Mouse (Mus musculus) erythroblast, embryonic 14.5 days (primary cell): ENCODE data around the gene Cisd3. TPM values are rescaled to one million over a fixed set of nuclear protein-coding genes. Genes with fewer than 3 reads are reported as not detected.
"Not testable (repeated sequence)": the region's sequence is repeated elsewhere in the genome, so short reads cannot be mapped to it uniquely, and the experiment has no call there.

Source experiments
- H3K27me3 ChIP-seq: 2 replicates; pipeline ENCODE4 v1.6.1; 2012; ENCODE audit warnings: inconsistent platforms; ENCODE audit not compliant: control insufficient read depth
- H3K36me3 ChIP-seq: 2 replicates; pipeline ENCODE4 v1.6.1; 2012; ENCODE audit warnings: mild to moderate bottlenecking, inconsistent platforms; ENCODE audit not compliant: control insufficient read depth
- H3K4me1 ChIP-seq: 2 replicates; pipeline ENCODE4 v1.6.1; 2012; ENCODE audit warnings: inconsistent platforms; ENCODE audit not compliant: control insufficient read depth
- H3K4me3 ChIP-seq: replicated peaks from 2 replicates; pipeline ENCODE3; 2012; ENCODE audit warnings: moderate library complexity, mild to moderate bottlenecking, inconsistent platforms
- H3K9me3 ChIP-seq: 2 replicates; pipeline ENCODE4 v1.6.1; 2012; ENCODE audit warnings: low read length, inconsistent platforms, mixed read lengths; ENCODE audit not compliant: control insufficient read depth
- GATA1 ChIP-seq: IDR thresholded peaks from 2 replicates; pipeline ENCODE4 v1.6.1; 2012; ENCODE audit warnings: low read length, inconsistent platforms, mixed read lengths
- TAL1 ChIP-seq: IDR thresholded peaks from 3 replicates; pipeline ENCODE4 v1.6.1; 2012; ENCODE audit warnings: low read length, inconsistent platforms, mixed read lengths
- polyA plus RNA-seq: library from polyadenylated mRNA; stranded (reverse); fragments of >175 nt; gene quantifications from 2 replicates; pipeline ENCODE4 v1.2.3, GENCODE M21; 2012

Gene Cisd3
- polyA plus RNA-seq, 1 experiment = not detected

DNA sequence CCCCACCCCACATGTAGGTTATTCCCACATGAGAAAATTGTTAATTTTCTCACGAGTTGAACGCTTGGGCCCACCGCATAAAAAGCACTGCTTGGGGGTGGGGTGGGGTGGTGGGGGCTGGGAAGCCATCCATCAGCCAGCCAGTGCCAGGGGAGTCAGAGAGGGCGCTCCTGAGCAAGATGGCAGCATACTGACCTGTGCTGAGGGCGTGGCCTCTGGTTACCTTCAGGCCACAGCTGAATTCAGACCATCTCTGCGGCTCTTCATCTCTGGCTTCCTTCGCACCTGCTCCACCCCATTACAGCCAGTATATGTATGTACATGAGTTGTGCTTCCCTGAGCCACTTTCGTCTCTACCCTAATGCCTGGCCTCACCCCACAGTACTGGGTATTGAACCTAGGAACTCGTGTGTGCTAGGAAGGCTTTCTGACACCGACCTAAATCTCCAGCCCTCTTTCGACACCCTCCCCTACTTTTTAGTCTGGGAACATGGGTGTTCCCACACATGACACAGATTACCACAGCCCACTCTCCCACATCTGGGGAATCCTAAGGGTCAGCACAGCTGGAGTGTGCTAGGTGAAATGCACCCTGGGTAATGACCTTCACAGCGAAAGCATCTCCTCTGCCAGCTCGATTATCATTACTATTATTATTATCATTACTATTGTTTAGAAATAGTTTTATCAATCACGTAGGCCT lies 29.2 kb upstream of the Cisd3 start:
- H3K27me3 ChIP-seq = peaks cover 36% of the 10 kb centered on the region
- H3K36me3 ChIP-seq = no peaks in the 10 kb centered on the region
- H3K4me1 ChIP-seq = peaks cover 14% of the 10 kb centered on the region
- no peak overlapping the region for H3K4me3 ChIP-seq
- TF ChIP-seq TAL1 (no peak), GATA1 (no peak)
- peaks cover 3% of the 10 kb centered on the region; the same call in 1 of the 2 replicates for H3K9me3 ChIP-seq

DNA sequence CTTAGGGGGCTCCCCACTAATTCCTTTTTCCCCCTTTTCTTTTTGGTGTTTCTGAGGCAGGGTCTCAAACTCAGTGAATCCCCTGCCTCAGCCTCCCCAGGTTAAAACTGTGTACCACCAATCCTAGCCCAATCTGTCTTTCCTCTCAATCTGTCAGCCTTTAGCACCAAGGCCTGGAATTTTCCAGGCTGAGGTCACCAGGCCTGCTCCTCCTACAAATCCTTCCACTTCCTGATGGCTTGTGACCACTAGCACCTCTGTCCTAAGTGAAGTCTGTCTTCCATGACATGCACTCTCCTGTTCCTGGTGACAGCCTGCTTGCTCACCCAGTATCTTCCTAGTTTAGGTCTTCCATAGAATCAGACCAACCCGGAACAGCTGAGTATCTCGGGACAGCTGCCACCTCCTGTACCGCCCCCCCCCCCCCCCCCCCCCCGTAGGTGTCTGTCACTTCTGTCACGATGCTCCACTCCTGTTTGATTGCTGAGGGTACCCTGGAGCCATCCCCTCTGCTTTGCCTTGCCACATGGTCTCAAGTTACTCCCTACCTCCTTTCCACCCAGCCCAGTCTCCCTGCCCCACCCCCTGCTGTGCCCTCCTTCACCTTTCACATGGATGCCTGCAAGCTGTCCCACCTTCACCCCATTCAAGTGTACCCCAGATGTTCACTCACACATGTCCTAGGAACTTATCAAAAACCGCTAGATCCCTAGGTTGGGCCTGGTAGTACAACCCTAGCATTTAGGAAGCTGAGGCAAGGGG lies 28.3 kb upstream of the Cisd3 start:
- Histone ChIP-seq H3K9me3 (peaks cover 7% of the 10 kb centered on the region; the same call in 1 of the 2 replicates), H3K36me3 (no peaks in the 10 kb centered on the region), H3K27me3 (peaks cover 46% of the 10 kb centered on the region), H3K4me1 (peaks cover 14% of the 10 kb centered on the region), H3K4me3 (no peak overlapping the region)
- no peak for TF ChIP-seq TAL1
- TF ChIP-seq GATA1 = no peak

DNA sequence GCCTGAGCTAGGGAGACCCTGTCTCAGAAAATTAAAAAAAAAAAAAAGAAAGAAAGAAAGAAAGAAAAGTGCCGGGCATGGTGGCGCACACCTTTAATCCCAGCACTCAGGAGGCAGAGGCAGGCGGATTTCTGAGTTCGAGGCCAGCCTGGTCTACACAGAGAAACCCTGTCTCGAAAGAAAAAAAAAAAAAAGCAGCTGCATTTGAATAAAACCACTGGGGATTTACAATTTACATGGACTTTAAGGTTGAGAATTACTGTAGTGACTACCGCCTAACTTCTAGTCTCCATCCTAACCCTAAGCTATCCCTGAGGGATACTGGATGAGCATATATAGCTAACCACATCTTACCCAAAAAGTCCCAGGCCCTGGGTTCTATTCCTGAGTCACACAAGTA lies 27.7 kb upstream of the Cisd3 start:
- not testable (repeated sequence) for H3K4me3 ChIP-seq, H3K36me3 ChIP-seq, H3K9me3 ChIP-seq
- Histone ChIP-seq H3K27me3 (peaks cover 52% of the 10 kb centered on the region), H3K4me1 (peaks cover 14% of the 10 kb centered on the region)

DNA sequence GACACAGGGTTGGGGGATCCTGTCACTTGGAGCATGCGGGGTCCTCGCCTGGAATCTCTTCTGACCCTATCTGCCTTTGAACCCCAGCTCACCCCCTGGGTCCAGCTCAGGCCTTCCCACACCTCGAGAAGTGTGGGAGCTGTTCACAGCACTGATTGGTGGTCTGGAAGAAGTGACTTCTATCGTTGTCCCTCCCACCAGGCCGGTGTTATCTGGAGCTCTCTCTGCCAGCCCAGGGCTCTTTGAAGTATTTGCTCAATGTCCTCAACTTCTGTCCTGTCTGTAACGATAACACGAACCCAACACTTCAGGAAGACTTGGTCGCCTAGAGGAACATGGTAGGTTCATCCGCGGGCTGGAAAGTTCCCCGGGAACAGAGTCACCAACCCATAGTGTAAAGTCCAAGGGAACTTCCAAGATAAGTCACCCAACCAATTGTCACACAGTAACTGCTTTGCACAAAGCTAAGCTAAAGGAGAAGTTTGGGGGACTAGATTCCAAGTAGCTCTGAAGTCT lies 26.8 kb upstream of the Cisd3 start:
- Histone ChIP-seq H3K4me3 (no peak overlapping the region), H3K4me1 (peaks cover 14% of the 10 kb centered on the region), H3K9me3 (peaks cover 4% of the 10 kb centered on the region; the same call in 1 of the 2 replicates), H3K27me3 (peaks cover 60% of the 10 kb centered on the region), H3K36me3 (no peaks in the 10 kb centered on the region)
- no peak for TF ChIP-seq TAL1
- no peak for TF ChIP-seq GATA1

DNA sequence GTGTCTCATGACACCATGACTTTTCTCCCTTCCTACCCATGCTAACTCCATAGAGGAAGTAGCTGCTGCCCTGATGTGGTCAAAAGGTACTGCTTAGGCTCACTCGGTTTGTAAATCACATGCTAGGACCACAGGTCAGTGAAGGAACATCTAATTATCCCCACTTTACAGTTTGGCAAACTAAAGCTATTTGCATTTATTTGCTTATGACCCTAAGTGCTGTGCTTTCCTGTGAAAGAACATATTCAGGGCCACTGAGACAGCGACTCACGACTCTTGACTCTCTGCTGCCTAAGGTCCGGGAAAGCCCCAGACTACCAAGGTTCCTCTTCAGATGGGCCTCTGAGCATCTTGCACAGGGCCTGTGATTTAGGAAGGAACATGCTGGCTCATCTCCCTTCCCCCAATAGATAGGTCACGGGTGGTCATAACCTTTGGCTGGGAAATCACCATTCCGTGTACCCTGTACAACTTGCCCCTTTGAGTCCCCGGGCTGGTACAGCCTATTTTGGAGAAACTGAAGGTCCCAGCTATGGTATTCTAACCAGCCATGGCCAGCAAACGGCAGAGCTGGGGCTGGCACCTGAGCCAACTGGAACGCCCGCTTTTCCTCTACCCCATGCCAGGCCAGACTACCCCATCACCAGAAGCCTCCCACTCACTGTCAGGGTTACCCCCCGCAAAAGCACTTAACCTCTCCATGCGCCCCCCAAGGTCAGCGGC lies 26.2 kb upstream of the Cisd3 start:
- peak overlapping the region; percentile 62 for H3K4me3 ChIP-seq
- peaks cover 4% of the 10 kb centered on the region; the same call in 1 of the 2 replicates for H3K9me3 ChIP-seq
- H3K27me3 ChIP-seq = peaks cover 66% of the 10 kb centered on the region
- TF ChIP-seq GATA1 (no peak), TAL1 (no peak)
- peaks cover 14% of the 10 kb centered on the region for H3K4me1 ChIP-seq
- no peaks in the 10 kb centered on the region for H3K36me3 ChIP-seq

DNA sequence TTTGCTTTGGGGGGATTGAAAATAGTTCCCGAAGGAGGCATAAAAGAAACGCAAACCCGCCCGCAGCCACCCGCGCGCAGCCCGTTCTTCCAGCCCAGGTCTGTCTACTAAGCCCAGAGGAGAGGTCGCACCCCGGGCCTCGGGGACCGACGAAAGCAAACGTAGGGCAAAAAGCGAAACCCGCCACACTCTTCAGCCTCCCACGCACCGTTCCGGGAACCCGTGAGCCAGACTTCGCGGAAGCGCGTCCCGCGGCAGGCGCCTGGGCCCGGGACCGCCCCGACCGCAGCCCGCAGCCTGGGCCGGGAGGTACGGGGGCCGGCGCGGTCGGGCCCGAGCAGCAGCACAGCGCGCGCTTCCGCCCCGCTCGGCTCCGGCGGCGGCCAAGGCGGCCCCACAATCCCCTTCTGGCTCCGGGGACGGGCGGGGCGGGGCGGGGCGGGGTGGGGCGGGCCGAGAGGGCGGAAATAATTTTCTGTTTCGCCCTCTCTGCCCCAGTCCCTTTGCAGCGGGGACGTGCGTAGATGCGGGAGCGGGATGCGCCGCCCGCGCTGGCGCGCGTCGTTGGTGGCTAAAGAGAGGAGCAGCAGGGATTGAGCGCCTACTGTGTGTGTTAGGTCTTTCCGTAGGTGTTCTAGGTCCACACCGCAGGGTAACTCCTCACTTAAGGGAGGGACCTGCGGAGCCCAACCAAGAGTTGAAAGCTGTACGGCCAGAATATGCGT lies 25.5 kb upstream of the Cisd3 start:
- TF ChIP-seq TAL1 (no peak), GATA1 (no peak)
- H3K36me3 ChIP-seq = no peaks in the 10 kb centered on the region
- peaks cover 74% of the 10 kb centered on the region for H3K27me3 ChIP-seq
- H3K4me1 ChIP-seq = peaks cover 14% of the 10 kb centered on the region
- peak overlapping the region; percentile 62 for H3K4me3 ChIP-seq
- H3K9me3 ChIP-seq = peaks cover 4% of the 10 kb centered on the region; the same call in 1 of the 2 replicates

DNA sequence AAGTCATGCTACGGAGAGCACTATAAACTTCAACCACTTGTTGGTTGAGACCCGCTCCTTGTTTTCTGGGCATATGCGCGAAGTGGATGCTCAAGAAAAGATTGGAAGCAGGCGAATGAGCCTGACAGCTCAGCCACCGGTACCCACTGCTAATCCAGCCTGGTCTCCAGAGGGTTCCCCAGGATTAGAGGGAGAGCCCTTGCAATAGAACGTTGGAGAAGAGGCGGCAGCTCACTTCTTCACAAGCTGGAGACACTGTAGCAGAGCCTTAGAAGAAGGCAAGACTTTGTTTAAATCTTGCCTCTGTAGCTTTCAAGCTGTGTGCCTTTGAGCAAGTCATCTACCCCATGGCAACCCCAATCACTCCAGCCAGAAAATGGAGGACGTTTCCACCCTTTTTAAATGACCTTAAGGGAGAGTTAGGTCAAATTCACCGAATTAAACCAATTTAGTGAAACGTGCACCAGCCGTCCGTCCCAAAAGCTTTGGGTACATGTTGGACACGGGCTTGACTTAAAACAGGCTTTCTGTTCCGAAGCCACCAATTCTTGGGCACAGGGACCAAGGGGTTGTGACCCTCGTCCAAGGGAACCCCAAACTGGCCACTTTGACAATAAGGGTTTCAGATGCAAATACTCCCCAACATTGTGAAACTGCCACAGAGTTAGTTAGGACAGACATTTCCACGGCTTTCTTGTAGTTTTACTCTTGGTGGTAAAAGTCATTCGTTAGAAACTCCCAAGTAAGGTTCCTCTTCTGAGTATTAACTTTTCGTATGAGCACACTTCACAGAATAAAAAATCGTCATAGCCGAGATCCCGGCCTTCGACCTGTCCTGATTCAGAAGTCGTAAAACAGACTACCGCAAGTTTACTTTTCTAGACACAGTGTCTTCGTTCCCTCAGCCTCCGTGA lies 24.6 kb upstream of the Cisd3 start:
- Histone ChIP-seq H3K27me3 (peaks cover 82% of the 10 kb centered on the region), H3K9me3 (peaks cover 7% of the 10 kb centered on the region; the same call in 1 of the 2 replicates), H3K4me3 (peak overlapping the region; percentile 62), H3K4me1 (peaks cover 14% of the 10 kb centered on the region), H3K36me3 (peaks cover 3% of the 10 kb centered on the region; the same call in 1 of the 2 replicates)
- TF ChIP-seq GATA1 (no peak), TAL1 (no peak)

DNA sequence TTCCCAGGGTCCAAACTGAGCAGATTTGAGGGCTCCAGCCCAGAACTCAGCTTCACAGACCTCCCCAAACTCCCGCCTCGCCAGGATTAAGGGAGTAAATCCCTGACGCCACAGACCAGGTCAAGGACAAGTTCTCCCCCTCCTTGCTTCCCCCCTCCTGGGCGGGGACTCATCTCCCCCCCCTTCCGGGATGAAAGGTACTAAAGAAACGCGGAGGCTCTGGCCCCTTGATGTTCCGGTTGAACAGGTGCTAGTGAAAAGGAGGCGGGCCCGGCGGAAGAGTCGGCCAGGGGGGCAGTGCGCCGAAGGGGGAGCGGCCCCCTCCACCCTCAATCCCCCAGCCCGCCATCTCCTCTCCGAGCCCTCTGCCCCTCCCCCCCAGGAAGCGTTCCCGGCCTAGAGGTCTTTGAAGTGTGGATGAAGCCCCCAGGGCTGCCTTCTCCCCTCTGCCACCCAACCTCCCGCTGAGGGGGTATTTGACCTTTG lies 23.9 kb upstream of the Cisd3 start:
- TF ChIP-seq GATA1 = no peak
- peaks cover 3% of the 10 kb centered on the region; the same call in 1 of the 2 replicates for H3K36me3 ChIP-seq
- peaks cover 88% of the 10 kb centered on the region for H3K27me3 ChIP-seq
- no peak overlapping the region for H3K4me3 ChIP-seq
- peaks cover 14% of the 10 kb centered on the region for H3K4me1 ChIP-seq
- peaks cover 7% of the 10 kb centered on the region; the same call in 1 of the 2 replicates for H3K9me3 ChIP-seq
